Comparison of ENCODE assay signal across 27 mouse cellular contexts in the genomic region with DNA sequence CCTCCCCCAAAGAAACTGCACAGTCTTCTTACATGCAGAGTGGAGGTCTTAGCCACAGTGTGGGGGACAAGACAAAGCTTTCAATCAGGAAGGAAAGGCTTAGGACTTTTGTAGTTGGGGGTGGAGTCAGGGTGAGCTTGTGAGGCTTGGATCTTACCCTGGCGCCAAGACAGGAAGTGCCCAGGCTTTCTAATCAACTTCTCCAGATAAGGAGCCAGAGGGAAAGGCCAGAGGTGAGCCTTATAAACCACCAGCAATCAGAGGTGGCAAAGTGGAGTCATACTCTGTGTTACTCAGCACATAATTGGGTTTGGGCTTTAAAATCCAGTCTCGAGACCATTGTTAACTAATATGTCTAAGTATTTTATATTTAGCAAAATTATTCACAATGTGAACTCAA. TPM values are rescaled to one million over a fixed set of nuclear protein-coding genes. Genes with fewer than 3 reads are reported as not detected.
"Had no signal": no experiment of that assay in that cellular context is flagged by ENCODE, and none has a peak within 500 bp of the region (broad histone marks: within the 10 kb centered on the region; RNA-seq: fewer than 3 reads in every experiment).

No protein-coding gene starts in this region.

- H3K4me3 ChIP-seq: layer of hippocampus, adult 2 months; liver, embryonic 13.5 days; midbrain, embryonic 12.5 days; midbrain, embryonic 15.5 days; neural tube, embryonic 12.5 days; neural tube, embryonic 15.5 days had no signal

- H3K4me2 ChIP-seq: liver, embryonic 13.5 days; midbrain, embryonic 12.5 days; midbrain, embryonic 15.5 days; neural tube, embryonic 12.5 days; neural tube, embryonic 15.5 days had no signal

- H3K4me1 ChIP-seq: liver, embryonic 13.5 days; midbrain, embryonic 12.5 days; midbrain, embryonic 15.5 days; neural tube, embryonic 12.5 days; neural tube, embryonic 15.5 days had no signal

- H3K36me3 ChIP-seq: liver, embryonic 13.5 days; midbrain, embryonic 12.5 days; midbrain, embryonic 15.5 days; neural tube, embryonic 12.5 days; neural tube, embryonic 15.5 days had no signal

- H3K9ac ChIP-seq: liver, embryonic 13.5 days; midbrain, embryonic 12.5 days; midbrain, embryonic 15.5 days; neural tube, embryonic 12.5 days; neural tube, embryonic 15.5 days had no signal

- H3K27ac ChIP-seq: kidney, postnatal 0 days; layer of hippocampus, adult 2 months; liver, embryonic 13.5 days; macrophage; midbrain, embryonic 12.5 days; midbrain, embryonic 15.5 days; neural tube, embryonic 12.5 days; neural tube, embryonic 15.5 days had no signal

- H3K27me3 ChIP-seq: liver, embryonic 13.5 days; midbrain, embryonic 12.5 days; midbrain, embryonic 15.5 days; neural tube, embryonic 12.5 days; neural tube, embryonic 15.5 days had no signal

- H3K9me3 ChIP-seq: liver, embryonic 13.5 days; midbrain, embryonic 12.5 days; midbrain, embryonic 15.5 days; neural tube, embryonic 12.5 days; neural tube, embryonic 15.5 days had no signal

- DNase-seq: kidney, postnatal 25 days; layer of hippocampus, adult 9-11 months; liver, embryonic 13.5 days; lung, adult 2 months; lung, postnatal 14 days; right cerebral cortex, adult 18-20 months; right cerebral cortex, postnatal 14 days; right cerebral cortex, postnatal 4 days; thymus, postnatal 25 days had no signal

- ATAC-seq: midbrain, embryonic 15.5 days had no signal

RNA-seq across cellular contexts. Expression of gene Ces1a, which starts 7.2 kb away (rescaled TPM):
- total RNA-seq: layer of hippocampus, adult 2 months; layer of hippocampus, postnatal 25 days; megakaryocyte, adult 5-6 weeks had no signal
- polyA plus RNA-seq: kidney, embryonic 14.5 days; kidney, postnatal 0 days; large intestine, adult 2 months; limb, embryonic 11.5 days; liver, embryonic 13.5 days; liver, embryonic 16.5 days; macrophage; midbrain, embryonic 12.5 days; midbrain, embryonic 15.5 days; neural tube, embryonic 12.5 days; stomach, embryonic 14.5 days had no signal

RNA-seq across cellular contexts. Expression of gene Ces1b, which starts 24.6 kb away (rescaled TPM):
- total RNA-seq: layer of hippocampus, adult 2 months; layer of hippocampus, postnatal 25 days; left cerebral cortex, adult 18-20 months; left cerebral cortex, postnatal 10 days; left cerebral cortex, postnatal 36 days; megakaryocyte, adult 5-6 weeks had no signal
- polyA plus RNA-seq: kidney, embryonic 14.5 days; kidney, postnatal 0 days; limb, embryonic 11.5 days; limb, embryonic 14.5 days; liver, embryonic 13.5 days; liver, embryonic 16.5 days; macrophage; midbrain, embryonic 12.5 days; midbrain, embryonic 15.5 days; neural tube, embryonic 12.5 days; neural tube, embryonic 15.5 days; stomach, embryonic 14.5 days had no signal
